Mouse (Mus musculus): ENCODE measurements around the gene Cox6b2. TPM values are rescaled to one million over a fixed set of nuclear protein-coding genes. Genes with fewer than 3 reads are reported as not detected.

Gene Cox6b2
- polyA plus RNA-seq, 2 experiments from 2014 or later = 2.1 TPM; not detected in 1

GRCm38 (mm10) chr7:4712594-4712993 lies 40.3 kb downstream of the Cox6b2 start:
- ATAC-seq = no peak

GRCm38 (mm10) chr7:4705098-4705497 lies 47.8 kb downstream of the Cox6b2 start:
- peak; percentile 45 for ATAC-seq

- ATAC-seq = no peak
Observed at GRCm38 (mm10) chr7:4703195-4703594, 49.7 kb downstream of the Cox6b2 start.

DNA sequence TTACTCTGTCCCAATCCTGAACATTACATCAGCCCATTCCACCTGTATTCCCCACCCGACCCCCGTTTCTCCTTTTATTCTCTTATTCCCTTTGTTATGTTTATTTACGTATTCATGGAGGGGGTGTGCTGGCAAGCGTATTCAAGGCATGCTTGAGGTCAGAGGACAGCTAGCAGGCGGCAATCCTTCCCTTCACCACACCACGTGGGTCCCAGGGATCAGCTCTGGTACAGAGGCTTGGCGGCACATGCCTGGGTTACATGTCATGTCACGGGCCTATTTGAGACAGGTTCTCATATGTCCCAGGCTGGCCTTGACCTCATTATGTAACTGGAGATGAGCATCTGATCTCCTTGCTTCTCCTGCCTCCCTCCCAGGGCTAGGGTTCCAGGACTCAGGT lies 50.6 kb downstream of the Cox6b2 start:
- no peak for ATAC-seq

Other genes with a start within 250 kb of the Cox6b2 start
- gene Tnnt1, start 236.7 kb downstream of the Cox6b2 start, polyA plus RNA-seq (2017; shearing (Covaris generic)) = 1 to 10 TPM; 6.9 to 8.3 TPM
- gene Tnni3, start 228.9 kb downstream of the Cox6b2 start, polyA plus RNA-seq (2017; shearing (Covaris generic)) = 1 to 10 TPM; 1.6 to 2.4 TPM
- 1 to 10 TPM; 1.4 to 2.8 TPM for gene Dnaaf3, start 220.6 kb downstream of the Cox6b2 start, polyA plus RNA-seq (2017; shearing (Covaris generic))
- gene Syt5, start 205.6 kb downstream of the Cox6b2 start, polyA plus RNA-seq (2017; shearing (Covaris generic)) = under 1 TPM in 1 of 2 experiments, not detected in 1; 0.35 TPM
- not detected for gene Ptprh, start 149.1 kb downstream of the Cox6b2 start, polyA plus RNA-seq (2017; shearing (Covaris generic))
- gene Tmem86b, start 121.7 kb downstream of the Cox6b2 start, polyA plus RNA-seq (2017; shearing (Covaris generic)) = 1 to 10 TPM; 2.9 to 4.2 TPM
- gene Ppp6r1, start 94.1 kb downstream of the Cox6b2 start, polyA plus RNA-seq (2017; shearing (Covaris generic)) = 1 to 10 TPM; 6.7 to 9.1 TPM
- 10 to 100 TPM; 45.4 to 48.2 TPM for gene Hspbp1, start 68.0 kb downstream of the Cox6b2 start, polyA plus RNA-seq (2017; shearing (Covaris generic))
- not detected for gene Brsk1, start 62.5 kb downstream of the Cox6b2 start, polyA plus RNA-seq (2017; shearing (Covaris generic))
- under 1 TPM in 1 of 2 experiments, not detected in 1; 0.47 TPM for gene Tmem150b, start 27.8 kb downstream of the Cox6b2 start, polyA plus RNA-seq (2017; shearing (Covaris generic))
- 10 to 100 TPM; 22.9 to 25.8 TPM for gene Kmt5c, start 13.0 kb downstream of the Cox6b2 start, polyA plus RNA-seq (2017; shearing (Covaris generic))
- gene Fam71e2, start 18.2 kb upstream of the Cox6b2 start, polyA plus RNA-seq (2017; shearing (Covaris generic)) = not detected
- under 1 TPM in 1 of 2 experiments, not detected in 1; 0.16 TPM for gene Il11, start 29.8 kb upstream of the Cox6b2 start, polyA plus RNA-seq (2017; shearing (Covaris generic))
- gene Tmem190, start 29.8 kb upstream of the Cox6b2 start, polyA plus RNA-seq (2017; shearing (Covaris generic)) = not detected
- under 1 TPM in 1 of 2 experiments, not detected in 1; 0.86 TPM for gene Tmem238, start 36.6 kb upstream of the Cox6b2 start, polyA plus RNA-seq (2017; shearing (Covaris generic))
- gene Rpl28, start 39.8 kb upstream of the Cox6b2 start, polyA plus RNA-seq (2017; shearing (Covaris generic)) = 100 to 1,000 TPM; 446 to 574 TPM
- 10 to 100 TPM; 25.0 to 25.3 TPM for gene Ube2s, start 59.5 kb upstream of the Cox6b2 start, polyA plus RNA-seq (2017; shearing (Covaris generic))
- under 1 TPM in 1 of 2 experiments, not detected in 1; 0.11 TPM for gene Shisa7, start 91.6 kb upstream of the Cox6b2 start, polyA plus RNA-seq (2017; shearing (Covaris generic))
- gene Isoc2b, start 117.2 kb upstream of the Cox6b2 start, polyA plus RNA-seq (2017; shearing (Covaris generic)) = 10 to 100 TPM; 29.1 to 47.3 TPM
- gene Isoc2a, start 124.1 kb upstream of the Cox6b2 start, polyA plus RNA-seq (2017; shearing (Covaris generic)) = under 1 TPM; 0.35 to 0.47 TPM
- gene Gm36210, start 153.4 kb upstream of the Cox6b2 start, polyA plus RNA-seq (2017; shearing (Covaris generic)) = not detected
- gene Zfp628, start 162.1 kb upstream of the Cox6b2 start, polyA plus RNA-seq (2017; shearing (Covaris generic)) = 1 to 10 TPM in 1 of 2 experiments, under 1 TPM in 1; 0.99 to 1.5 TPM
- under 1 TPM in 1 of 2 experiments, not detected in 1; 0.61 TPM for gene Nat14, start 168.9 kb upstream of the Cox6b2 start, polyA plus RNA-seq (2017; shearing (Covaris generic))
- gene Ssc5d, start 172.7 kb upstream of the Cox6b2 start, polyA plus RNA-seq (2017; shearing (Covaris generic)) = under 1 TPM in 1 of 2 experiments, not detected in 1; 0.12 TPM
- gene Sbk2, start 211.3 kb upstream of the Cox6b2 start, polyA plus RNA-seq (2017; shearing (Covaris generic)) = not detected
- gene Sbk3, start 218.1 kb upstream of the Cox6b2 start, polyA plus RNA-seq (2017; shearing (Covaris generic)) = not detected
- gene Zfp579, start 243.1 kb upstream of the Cox6b2 start, polyA plus RNA-seq (2017; shearing (Covaris generic)) = 1 to 10 TPM; 3.6 to 6.4 TPM

Measured in CD4-positive, CD25-positive, alpha-beta regulatory T cell, adult 4 months (primary cell).